Mouse (Mus musculus): ENCODE measurements around the gene Dpyd. TPM values are rescaled to one million over a fixed set of nuclear protein-coding genes. Genes with fewer than 3 reads are reported as not detected.

Dpyd gene
- total RNA-seq, 2 experiments from 2014 or later: 16.7 to 17.0 TPM

DNA sequence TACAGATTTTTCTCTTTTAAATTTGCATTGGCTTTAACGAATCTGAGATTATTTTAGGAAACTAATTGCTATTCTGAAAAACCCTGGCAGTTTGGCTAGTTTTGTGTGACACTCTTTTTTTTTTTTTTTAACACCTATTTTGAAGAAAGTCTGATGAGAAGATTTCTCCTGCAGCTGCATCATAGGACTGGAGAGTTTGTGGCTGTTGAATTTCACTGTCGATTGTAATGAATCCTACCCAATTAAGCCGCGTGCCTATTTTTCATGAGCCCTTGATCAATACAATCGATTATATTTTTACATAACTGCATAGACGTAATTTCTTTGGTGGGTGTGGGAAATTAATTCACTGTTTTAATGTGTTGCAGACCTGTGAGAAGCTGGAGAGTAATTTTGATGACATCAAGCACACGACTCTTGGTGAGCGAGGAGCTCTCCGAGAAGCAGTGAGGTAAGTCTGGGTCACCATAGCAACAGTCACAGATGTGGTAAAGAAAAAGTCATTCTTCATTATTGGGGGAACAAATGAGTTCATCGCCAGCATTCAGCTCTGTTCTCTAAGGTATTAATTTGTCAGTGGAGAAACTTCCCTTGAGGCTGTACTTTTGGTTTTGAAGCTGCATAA is 112.3 kb downstream of the Dpyd start:
- intact Hi-C loops (cut with DNase I): no loop called here
- peak in 1 of 2 experiments; percentile 6 for DNase-seq (ENCODE audit: extremely low spot score in 1 of 2, low spot score in 2 of 2)

DNA sequence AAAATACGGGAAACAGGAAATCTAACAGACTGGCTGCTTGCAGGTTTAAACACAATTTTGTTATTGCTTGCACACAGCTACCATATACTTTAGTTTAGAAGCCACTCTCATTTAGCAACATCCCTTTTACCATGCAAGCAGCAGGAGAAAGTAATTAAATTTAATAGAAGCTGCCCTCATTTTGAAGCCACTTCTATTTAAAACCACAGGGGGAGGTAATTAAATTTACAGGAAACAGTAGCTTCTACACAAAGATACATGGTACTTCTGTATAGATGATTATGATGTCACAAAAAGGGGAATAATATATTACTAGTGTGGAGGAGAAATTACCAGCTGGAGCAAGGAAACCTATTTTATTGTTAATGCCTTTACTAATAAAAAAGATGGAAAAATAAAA is 113.5 kb downstream of the Dpyd start:
- intact Hi-C loops (cut with DNase I): no loop called here

GRCm38 (mm10) chr3:118676052-118676777 is 114.3 kb downstream of the Dpyd start:
- intact Hi-C loops (cut with DNase I): no loop called here
- DNase-seq (ENCODE audit: extremely low spot score in 1 of 2, low spot score in 2 of 2): no peak

More for the DNA sequence above, 113.5 kb downstream of the Dpyd start:
- no peak for DNase-seq (ENCODE audit: extremely low spot score in 1 of 2, low spot score in 2 of 2)

- intact Hi-C loops (cut with DNase I): no loop called here
- no peak for DNase-seq (ENCODE audit: extremely low spot score in 1 of 2, low spot score in 2 of 2)
Measured at GRCm38 (mm10) chr3:118680803-118681202, 118.9 kb downstream of the Dpyd start.

DNA sequence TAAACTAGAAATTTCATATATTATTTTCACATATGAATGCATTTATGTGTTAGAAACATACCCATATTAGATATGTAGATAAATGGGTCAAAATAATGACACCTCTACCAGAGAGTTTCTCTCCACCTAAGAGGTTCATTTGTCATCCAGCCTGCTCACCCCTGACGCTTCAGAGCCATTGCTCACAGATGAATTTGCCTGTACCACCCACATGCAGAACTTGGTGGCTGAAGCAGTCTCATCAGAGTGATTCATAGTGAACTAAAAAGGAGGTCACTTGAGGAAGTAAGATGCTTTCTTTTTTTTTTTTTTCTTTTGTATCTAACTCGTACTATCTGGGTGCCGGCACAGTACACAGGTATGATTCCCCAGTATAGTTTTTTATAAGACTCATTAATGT is 188.3 kb downstream of the Dpyd start:
- DNase-seq (ENCODE audit: extremely low spot score in 1 of 2, low spot score in 2 of 2): no peak
- intact Hi-C loops (cut with DNase I): no loop called here

- DNase-seq (ENCODE audit: extremely low spot score in 1 of 2, low spot score in 2 of 2): no peak
- intact Hi-C loops (cut with DNase I): no loop called here
Measured at GRCm38 (mm10) chr3:118753623-118754022, 191.7 kb downstream of the Dpyd start.

DNA sequence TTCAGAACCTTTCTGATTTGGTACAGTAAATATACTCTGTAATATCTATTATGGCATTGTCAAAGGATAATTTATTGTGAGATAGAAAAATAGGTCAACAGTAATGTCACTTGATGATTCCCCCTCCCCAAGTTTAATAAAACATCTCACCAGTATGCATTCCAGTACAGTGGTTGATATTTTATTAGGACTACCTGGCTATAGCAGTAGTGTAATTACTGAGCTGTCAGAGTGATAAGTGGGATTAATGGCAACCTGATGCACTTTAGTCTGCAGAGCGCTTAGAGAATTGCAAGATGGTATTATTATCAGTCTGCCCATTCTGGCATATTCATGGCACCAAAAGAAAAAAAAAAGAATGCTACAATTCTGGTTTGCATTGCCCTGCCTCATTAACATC is 194.2 kb downstream of the Dpyd start:
- intact Hi-C loops (cut with DNase I): no loop called here
- no peak for DNase-seq (ENCODE audit: extremely low spot score in 1 of 2, low spot score in 2 of 2)

- intact Hi-C loops (cut with DNase I): no loop called here
Measured at GRCm38 (mm10) chr3:118812885-118813284, 251.0 kb downstream of the Dpyd start.

GRCm38 (mm10) chr3:118850613-118851527 is 288.9 kb downstream of the Dpyd start:
- intact Hi-C loops (cut with DNase I): no loop called here
- DNase-seq (ENCODE audit: extremely low spot score in 1 of 2, low spot score in 2 of 2): no peak

More at GRCm38 (mm10) chr3:118812885-118813284, 251.0 kb downstream of the Dpyd start:
- DNase-seq (ENCODE audit: extremely low spot score in 1 of 2, low spot score in 2 of 2): no peak

DNA sequence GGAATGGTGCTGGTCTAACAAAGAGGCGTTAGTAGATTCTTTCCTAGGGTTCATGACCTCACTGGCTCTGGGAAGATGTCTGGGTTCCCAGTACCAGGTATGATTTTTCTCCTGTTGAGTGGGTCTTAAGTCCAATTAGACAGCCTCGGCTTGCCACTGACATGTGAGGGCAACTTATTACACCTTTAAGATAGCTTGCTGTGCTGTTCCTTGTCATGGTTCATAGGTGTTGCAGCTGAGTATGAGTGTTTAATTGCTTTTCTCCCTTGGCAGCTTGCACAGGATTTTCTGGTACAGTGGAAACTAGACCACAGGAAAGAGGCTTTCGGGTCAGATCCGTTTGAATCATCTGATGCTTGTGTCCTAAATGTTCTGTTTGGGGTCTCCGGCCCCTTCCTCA is 290.8 kb downstream of the Dpyd start:
- intact Hi-C loops (cut with DNase I): no loop called here
- DNase-seq (ENCODE audit: extremely low spot score in 1 of 2, low spot score in 2 of 2): no peak

DNA sequence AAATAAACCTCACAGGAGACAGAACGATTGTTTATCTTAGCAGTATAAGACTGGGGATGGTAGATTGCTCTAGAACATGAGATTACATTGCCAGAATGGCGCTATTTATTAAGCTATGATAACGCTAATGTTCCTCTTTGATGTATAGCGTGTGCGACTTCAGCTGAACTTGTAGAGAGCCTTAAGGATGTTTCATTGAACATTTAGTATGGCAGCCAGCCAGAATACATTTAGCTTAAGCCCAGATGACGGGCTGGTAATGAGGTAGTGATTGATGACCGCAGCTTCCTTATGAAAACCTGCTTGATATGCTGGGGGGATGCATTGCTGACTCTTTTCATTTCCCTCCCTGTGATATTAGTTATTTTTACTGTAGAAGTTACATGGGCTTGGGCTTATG is 293.5 kb downstream of the Dpyd start:
- no peak for DNase-seq (ENCODE audit: extremely low spot score in 1 of 2, low spot score in 2 of 2)
- intact Hi-C loops (cut with DNase I): no loop called here

- intact Hi-C loops (cut with DNase I): no loop called here
- DNase-seq (ENCODE audit: extremely low spot score in 1 of 2, low spot score in 2 of 2): no peak
Measured at GRCm38 (mm10) chr3:118869113-118870107, 307.5 kb downstream of the Dpyd start.

- intact Hi-C loops (cut with DNase I): no loop called here
- DNase-seq (ENCODE audit: extremely low spot score in 1 of 2, low spot score in 2 of 2): no peak
Measured at GRCm38 (mm10) chr3:118875871-118876270, 313.9 kb downstream of the Dpyd start.

- no peak for DNase-seq (ENCODE audit: extremely low spot score in 1 of 2, low spot score in 2 of 2)
- intact Hi-C loops (cut with DNase I): no loop called here
Measured at GRCm38 (mm10) chr3:118899036-118899435, 337.1 kb downstream of the Dpyd start.

DNA sequence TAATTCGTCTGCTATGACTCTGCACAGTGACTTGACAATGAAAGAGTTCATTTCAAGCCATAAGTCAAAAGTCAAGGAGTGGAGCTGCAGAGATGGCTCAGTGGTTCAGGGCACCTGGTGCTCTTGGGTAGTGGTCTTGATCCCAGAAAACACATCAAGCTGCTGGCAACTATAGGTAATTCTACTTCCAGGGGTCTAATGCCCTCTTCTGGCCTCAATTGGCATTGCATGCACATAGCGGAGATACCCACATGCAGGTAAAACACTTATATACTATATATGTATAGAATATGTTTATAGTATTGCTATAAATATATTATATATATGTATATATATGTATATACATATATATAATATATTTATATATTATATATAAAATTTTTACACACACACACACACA is 429.4 kb downstream of the Dpyd start:
- intact Hi-C loops (cut with DNase I): loop anchor here (10.0 kb wide), 1 partner anchor 557 kb away; no protein-coding TSS in a partner anchor

DNA sequence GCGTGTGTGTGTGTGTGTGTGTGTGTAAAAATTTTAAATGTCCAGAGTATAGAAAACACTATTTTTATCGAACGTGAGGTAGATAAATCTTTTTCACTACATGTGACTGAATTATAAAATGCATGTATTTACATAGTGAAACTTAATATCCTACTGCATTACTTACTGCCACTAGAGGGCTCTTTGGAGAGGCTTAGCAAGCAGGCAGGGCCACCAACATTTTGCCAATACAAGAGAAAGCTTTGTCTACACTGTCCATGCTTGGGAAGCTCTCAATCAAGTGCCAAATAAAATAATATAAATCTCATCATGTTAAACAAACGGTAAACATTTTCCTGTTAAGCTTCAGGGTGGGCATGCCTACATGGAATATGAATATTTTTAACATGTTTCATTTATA is 429.9 kb downstream of the Dpyd start:
- DNase-seq (ENCODE audit: extremely low spot score in 1 of 2, low spot score in 2 of 2): no peak
- intact Hi-C loops (cut with DNase I): loop anchor here (10.0 kb wide), 1 partner anchor 557 kb away; no protein-coding TSS in a partner anchor

More for the DNA sequence above, 429.4 kb downstream of the Dpyd start:
- no peak for DNase-seq (ENCODE audit: extremely low spot score in 1 of 2, low spot score in 2 of 2)

GRCm38 (mm10) chr3:119021255-119021654 is 459.3 kb downstream of the Dpyd start:
- intact Hi-C loops (cut with DNase I): no loop called here
- no peak for DNase-seq (ENCODE audit: extremely low spot score in 1 of 2, low spot score in 2 of 2)

DNA sequence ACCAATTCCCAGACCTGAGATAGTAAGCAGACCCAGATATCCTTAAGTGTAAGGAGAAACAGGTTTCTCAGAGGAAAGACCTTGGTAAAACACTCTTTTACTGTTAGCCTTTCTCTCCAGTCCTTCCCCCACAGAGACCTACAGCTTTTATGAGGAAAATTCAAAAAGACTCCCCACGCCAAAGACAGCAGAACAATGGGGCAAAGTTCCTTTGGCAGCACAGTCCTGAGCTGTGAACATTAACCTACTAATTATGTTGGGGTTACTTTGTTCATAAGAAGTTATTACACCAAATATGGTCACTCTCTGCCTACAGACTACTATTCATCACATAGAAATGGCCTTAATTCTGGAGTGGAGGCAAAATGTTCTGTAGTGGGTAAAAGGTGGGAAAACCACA is 480.7 kb downstream of the Dpyd start:
- intact Hi-C loops (cut with DNase I): no loop called here
- no peak for DNase-seq (ENCODE audit: extremely low spot score in 1 of 2, low spot score in 2 of 2)

All from left cerebral cortex, postnatal 10 days (tissue).